Mouse (Mus musculus) MEL-GATA-1-ER (cell line): ENCODE data around the gene Cdc20b.
"Not testable (repeated sequence)": the region's sequence is repeated elsewhere in the genome, so short reads cannot be mapped to it uniquely, and the experiment has no call there.

Experiments used
- DNase-seq: peaks from one replicate; pipeline ENCODE4 v3.0.0-alpha.2; 2012; ENCODE audit warnings: low read depth; ENCODE audit errors: extremely low read depth

Cdc20b gene

GRCm38 (mm10) chr13:113034950-113035421, at the start of gene Cdc20b:
Cdc20b (plus strand) TSS chr13:113035111.
- DNase-seq, result peak; percentile 51

DNA sequence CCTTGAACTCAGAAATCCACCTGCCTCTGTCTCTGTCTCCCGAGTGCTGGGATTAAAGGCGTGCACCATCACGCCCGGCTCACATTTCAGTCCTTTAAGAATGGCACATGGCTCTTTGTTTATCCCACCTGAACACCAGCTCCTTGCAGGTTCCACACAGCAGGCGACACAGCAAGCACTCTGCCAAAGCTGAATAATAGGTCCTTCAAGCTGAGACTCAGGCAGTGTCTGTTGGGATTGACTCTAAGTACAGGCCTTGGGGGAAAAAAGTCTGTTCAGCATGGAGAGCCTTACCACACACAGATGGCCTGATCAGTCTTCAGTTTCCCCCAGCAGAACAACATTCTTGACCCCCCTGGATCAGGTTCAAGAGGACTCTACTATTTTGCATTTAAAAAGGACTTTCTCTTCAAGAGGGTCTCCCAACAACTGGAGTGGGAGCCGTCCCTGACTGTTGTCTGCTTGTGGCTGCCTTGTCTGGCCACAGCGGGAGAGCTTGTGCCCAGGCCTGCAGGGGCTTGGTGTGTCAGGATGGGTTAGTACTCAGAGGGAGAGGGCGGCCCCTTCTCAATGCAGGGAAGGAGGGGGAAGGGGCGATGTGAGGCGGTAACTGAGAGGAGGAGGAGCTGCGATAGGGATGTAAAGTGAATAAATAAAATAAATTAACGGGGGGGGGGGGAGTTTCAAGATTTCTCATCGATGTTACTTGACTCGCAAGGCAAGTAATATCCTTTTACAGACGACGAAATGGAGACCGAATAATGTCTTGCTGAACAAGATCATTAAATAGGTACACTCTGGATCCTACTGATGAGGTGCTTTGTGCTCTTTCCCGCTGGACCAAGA, 49.1 kb upstream of the Cdc20b start:
- DNase-seq, result no peak

- no peak for DNase-seq
Observed at GRCm38 (mm10) chr13:112986451-112986950, 48.4 kb upstream of the Cdc20b start.

DNA sequence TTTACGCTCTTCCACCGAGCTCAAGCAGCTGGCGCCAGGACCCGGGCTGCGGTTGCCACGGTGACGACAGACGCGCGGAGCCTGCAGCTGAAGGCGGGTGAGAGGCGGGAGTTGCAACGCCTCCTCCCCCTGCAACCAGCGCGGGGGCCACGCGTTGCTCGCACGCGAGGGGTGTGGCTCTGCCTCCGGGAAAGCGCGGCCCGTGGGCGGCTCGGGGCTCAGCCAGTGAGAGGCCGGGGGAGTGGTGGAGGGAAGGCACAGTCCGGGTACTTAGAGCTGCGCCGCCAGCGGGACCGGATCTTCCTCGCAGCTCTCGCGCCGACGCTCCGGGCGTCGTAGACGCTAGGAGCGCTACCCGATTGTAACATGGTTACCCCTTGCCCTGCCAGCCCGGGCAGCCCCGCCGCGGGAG, 47.4 kb upstream of the Cdc20b start, which contains the start of gene Ccno:
Gene Ccno, plus strand, starts transcription at position 271 of the 412 bp plus-strand sequence.
- peak; percentile 59 for DNase-seq

DNA sequence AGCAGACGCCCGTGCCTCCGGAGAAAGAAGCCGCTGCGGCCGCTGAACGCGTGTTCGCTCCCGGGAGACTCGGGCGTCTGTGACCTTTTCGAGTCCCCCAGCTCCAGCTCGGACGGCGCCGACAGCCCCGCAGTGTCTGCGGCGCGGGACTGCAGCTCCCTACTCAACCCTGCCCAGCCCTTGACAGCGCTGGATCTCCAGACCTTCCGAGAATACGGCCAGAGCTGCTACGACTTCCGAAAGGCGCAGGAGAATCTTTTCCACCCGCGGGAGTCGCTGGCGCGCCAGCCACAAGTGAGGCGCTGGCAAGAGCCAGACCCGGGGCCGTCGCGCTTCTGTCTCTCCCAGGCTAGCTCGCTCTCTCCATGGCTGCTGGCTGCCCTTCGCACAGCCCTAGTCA, 46.9 kb upstream of the Cdc20b start:
- no peak for DNase-seq

- DNase-seq, result no peak
Observed at GRCm38 (mm10) chr13:112988866-112989265, 46.0 kb upstream of the Cdc20b start.

DNA sequence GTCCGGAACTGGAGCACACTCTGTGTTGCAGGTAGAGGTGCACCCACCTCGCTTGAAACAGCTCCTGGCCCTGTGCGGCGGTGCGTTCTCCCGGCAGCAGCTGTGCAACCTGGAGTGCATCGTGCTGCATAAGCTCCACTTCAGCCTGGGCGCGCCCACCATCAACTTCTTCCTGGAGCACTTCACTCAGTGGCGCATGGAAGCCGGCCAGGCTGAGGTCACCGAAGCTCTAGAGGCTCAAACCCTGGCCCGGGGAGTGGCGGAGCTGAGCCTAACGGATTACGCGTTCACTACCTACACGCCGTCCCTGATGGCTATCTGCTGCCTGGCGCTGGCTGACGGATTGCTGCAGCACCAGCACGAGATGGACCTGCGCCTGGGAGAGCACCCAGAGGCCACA, 45.4 kb upstream of the Cdc20b start:
- DNase-seq, result no peak

DNA sequence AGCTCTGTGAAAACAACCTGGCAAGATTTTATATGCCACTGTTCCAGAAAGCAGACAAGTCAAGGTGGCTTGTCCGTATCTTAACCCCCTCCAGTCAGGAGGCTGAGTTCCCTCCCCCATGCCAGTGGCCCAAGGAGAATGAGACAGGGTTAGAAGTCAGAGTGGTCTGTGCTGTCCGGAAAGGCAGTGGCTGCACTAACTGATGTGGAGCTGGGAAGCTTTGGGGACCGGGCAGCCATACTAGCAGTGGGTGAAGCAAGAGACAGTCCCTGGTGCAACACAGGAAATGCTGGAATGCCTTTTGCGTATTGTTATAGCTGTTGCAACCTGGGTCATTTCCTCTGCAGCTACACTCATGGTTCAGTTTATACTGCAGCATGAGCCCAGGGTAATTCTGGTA, 44.6 kb upstream of the Cdc20b start:
- DNase-seq, result no peak

- no peak for DNase-seq
Observed at GRCm38 (mm10) chr13:112993531-112994152, 41.3 kb upstream of the Cdc20b start, which contains the start of gene Mcidas. Mcidas (plus strand) TSS chr13:112993845.

- no peak for DNase-seq
Observed at GRCm38 (mm10) chr13:112994191-112994590, 40.7 kb upstream of the Cdc20b start.

- no peak for DNase-seq
Observed at GRCm38 (mm10) chr13:112996407-112996806, 38.5 kb upstream of the Cdc20b start.

DNA sequence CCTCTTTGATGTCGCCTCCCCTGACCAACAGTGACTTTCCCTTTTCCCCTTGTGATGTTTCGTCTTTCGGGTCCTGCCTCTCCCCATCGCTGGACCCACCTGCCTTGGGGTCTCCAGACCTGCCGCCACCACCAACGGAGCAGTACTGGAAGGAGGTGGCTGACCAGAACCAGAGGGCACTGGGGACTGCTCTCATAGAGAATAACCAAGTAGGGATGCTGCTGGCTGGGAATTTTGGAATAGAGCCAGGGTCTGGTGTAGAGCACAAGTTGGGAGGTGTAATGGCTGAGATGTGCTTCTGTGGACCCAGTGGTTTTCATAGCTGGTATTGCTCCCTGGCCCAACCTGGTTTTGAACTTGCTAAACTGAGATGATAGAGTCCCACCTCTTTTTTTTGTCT, 37.5 kb upstream of the Cdc20b start:
- no peak for DNase-seq

DNA sequence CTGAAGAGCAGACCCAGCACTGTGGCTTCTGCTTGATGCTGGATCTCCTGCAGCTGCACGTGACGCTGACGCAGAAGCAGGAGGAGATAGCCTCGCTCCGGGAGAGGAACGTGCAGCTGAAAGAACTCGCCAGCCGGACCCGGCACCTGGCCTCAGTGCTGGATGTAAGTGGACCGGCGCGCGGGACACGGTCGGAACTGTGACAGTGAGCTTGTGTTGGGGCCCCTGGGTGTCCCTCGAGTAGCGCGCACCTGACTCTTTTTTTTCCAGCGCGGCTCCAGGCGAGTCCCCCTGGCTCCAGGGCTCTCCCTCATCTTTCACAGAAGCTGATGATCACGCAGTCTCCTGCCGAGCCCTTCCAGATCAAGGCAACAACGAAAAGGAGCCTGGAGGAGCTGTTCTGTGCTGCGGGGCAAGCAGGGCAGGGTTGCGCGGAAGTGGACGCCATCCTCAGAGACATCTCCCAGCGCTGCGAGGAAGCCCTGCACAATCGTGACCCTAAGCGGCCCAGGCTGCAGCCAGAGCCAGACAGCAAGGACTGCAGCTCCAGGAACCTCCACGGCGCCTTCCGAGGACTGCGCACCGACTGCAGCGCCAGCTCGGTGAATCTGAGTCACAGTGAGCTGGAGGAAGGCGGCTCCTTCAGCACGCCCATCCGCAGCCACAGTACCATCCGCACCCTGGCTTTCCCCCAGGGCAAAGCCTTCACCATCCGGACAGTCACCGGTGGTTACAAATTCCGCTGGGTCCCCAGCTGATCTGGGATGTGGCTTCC, 36.3 kb upstream of the Cdc20b start:
- DNase-seq, result no peak

GRCm38 (mm10) chr13:113000090-113000489, 34.8 kb upstream of the Cdc20b start:
- DNase-seq, result no peak

DNA sequence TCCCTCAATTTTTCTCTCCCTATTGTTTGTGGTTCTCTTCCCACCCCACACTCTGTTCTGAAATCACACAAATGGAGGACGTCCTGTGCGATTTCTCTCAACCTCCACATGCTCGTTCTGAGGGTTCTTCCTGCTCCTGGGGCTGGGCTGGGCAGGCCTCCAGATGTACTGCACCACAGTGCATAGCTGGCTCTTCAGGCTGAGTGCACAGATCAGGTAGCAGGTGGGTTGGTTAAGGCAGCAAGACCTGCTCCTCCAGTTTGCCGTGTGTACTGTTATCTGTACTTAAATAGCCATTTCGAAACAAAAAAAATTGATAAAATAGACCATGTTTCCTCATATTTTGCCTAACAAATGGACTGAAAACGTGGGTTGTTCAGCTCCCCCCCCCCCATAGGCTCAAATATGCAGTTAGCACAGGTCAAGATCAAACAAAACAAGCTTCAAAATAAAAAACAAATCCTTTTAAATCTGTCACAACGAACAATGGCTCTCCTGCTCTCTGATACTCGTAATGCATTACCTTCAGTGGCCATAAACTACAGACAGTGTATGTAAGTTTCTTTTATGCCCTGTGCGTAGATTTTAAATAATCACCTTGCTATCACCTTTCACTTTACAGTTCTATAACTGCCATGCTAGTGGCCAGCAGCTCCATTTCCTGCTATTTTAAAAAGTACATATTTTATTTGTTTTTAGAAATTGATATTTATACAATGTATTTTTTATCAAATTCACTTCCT, 34.2 kb upstream of the Cdc20b start:
- no peak for DNase-seq

DNA sequence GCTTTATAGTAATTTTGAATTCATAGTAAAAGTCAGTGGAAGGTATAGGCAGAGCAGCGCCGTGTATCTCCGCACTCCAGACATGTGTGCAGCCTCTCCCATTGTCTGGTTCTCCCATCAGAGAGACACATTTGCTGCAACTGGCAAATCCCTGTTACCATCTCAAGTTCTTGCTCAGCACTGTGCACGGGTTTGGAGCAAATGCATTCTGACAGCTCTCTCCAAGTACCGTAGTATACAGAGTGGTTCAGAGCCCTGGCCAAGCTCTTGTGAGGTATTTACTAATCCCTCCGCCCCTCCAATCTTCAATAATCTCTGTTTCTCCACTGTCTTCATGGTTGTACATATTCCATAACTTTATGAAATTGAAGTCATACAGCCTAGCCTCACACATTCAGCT, 22.2 kb upstream of the Cdc20b start:
- DNase-seq, result no peak

GRCm38 (mm10) chr13:113013174-113013953, 21.5 kb upstream of the Cdc20b start:
- DNase-seq, result not testable (repeated sequence)

- DNase-seq, result no peak
Observed at GRCm38 (mm10) chr13:113021521-113021920, 13.4 kb upstream of the Cdc20b start.

- DNase-seq, result no peak
Observed at GRCm38 (mm10) chr13:113022467-113022866, 12.4 kb upstream of the Cdc20b start.
